Mouse (Mus musculus): ENCODE measurements around the gene Cd22. TPM values are rescaled to one million over a fixed set of nuclear protein-coding genes. Genes with fewer than 3 reads are reported as not detected.
A peak's percentile ranks its signal among the peaks of the same experiment; 100 is the strongest.

Gene Cd22
- total and polyA plus RNA-seq, 2 experiments from 2014 or later = not detected

DNA sequence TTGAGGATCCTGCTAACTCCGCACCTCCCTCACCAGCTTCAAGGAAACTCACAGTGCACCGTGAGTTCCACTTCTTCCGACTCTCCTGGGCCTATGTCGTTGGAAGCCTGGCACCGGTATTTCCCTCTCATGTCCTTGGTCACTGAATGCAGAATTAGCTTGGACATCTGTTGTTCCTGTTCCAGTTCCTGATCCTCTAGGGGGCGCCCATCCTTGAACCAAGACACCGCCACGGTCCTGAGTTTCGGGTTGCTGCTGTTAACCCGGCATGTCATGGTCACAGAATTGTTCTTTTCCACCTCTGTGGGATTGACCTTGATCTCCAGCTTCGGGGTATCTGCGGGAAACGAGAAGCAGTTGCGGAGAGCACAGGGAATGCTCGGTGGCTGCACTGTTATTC lies 7.1 kb downstream of the Cd22 start:
- H3K36me3 ChIP-seq (ENCODE audit: insufficient read depth) = no peaks in the 10 kb centered on the region
- no peak overlapping the region for H3K27ac ChIP-seq (ENCODE audit: low read depth, low read length)
- H3K4me3 ChIP-seq (ENCODE audit: low read depth, low read length) = no peak overlapping the region
- peak; percentile 68 for TF ChIP-seq CTCF (IDR thresholded peaks at IDR 0.05; ENCODE audit: low read depth)
- H3K4me1 ChIP-seq (ENCODE audit: insufficient read depth) = no peaks in the 10 kb centered on the region
- peak; percentile 48 for DNase-seq
- H3K4me2 ChIP-seq (ENCODE audit: low read depth) = no peak overlapping the region
- ATAC-seq = no peak
- no peaks in the 10 kb centered on the region for H3K9me3 ChIP-seq (ENCODE audit: low read length)
- H3K27me3 ChIP-seq (ENCODE audit: insufficient read depth, low read length) = no peaks in the 10 kb centered on the region
- WGBS = 24% methylated on average over 15 of the region's 15 CpGs
- no peak overlapping the region for H3K9ac ChIP-seq

GRCm38 (mm10) chr7:30863386-30863785 lies 16.8 kb downstream of the Cd22 start:
- Histone ChIP-seq H3K9ac (no peak overlapping the region), H3K27ac (ENCODE audit: low read depth, low read length) (no peak overlapping the region), H3K9me3 (ENCODE audit: low read length) (no peaks in the 10 kb centered on the region), H3K4me1 (ENCODE audit: insufficient read depth) (no peaks in the 10 kb centered on the region), H3K27me3 (ENCODE audit: insufficient read depth, low read length) (no peaks in the 10 kb centered on the region), H3K4me2 (ENCODE audit: low read depth) (no peak overlapping the region), H3K36me3 (ENCODE audit: insufficient read depth) (no peaks in the 10 kb centered on the region), H3K4me3 (ENCODE audit: low read depth, low read length) (no peak overlapping the region)
- no peak for TF ChIP-seq CTCF (IDR thresholded peaks at IDR 0.05; ENCODE audit: low read depth)
- DNase-seq (no peak), ATAC-seq (no peak)
- 74% methylated on average over 8 of the region's 8 CpGs for WGBS

- no peak for ATAC-seq
- Histone ChIP-seq H3K36me3 (ENCODE audit: insufficient read depth) (no peaks in the 10 kb centered on the region), H3K27me3 (ENCODE audit: insufficient read depth, low read length) (no peaks in the 10 kb centered on the region), H3K4me2 (ENCODE audit: low read depth) (no peak within 1 kb of the TSS), H3K4me1 (ENCODE audit: insufficient read depth) (no peaks in the 10 kb centered on the region), H3K9ac (no peak within 1 kb of the TSS), H3K27ac (ENCODE audit: low read depth, low read length) (no peak within 1 kb of the TSS), H3K9me3 (ENCODE audit: low read length) (no peaks in the 10 kb centered on the region), H3K4me3 (ENCODE audit: low read depth, low read length) (no peak within 1 kb of the TSS)
- WGBS = 87% methylated on average over 12 of the region's 12 CpGs
- DNase-seq = no peak
- TF ChIP-seq CTCF (IDR thresholded peaks at IDR 0.05; ENCODE audit: low read depth) = no peak
Observed at GRCm38 (mm10) chr7:30861464-30861863, 18.7 kb downstream of the Cd22 start, which contains the start of gene Ffar1. Gene Ffar1, minus strand, starts transcription at chr7:30861564.

GRCm38 (mm10) chr7:30859635-30860402 lies 20.3 kb downstream of the Cd22 start:
- WGBS = 8% methylated on average over 14 of the region's 16 CpGs

DNA sequence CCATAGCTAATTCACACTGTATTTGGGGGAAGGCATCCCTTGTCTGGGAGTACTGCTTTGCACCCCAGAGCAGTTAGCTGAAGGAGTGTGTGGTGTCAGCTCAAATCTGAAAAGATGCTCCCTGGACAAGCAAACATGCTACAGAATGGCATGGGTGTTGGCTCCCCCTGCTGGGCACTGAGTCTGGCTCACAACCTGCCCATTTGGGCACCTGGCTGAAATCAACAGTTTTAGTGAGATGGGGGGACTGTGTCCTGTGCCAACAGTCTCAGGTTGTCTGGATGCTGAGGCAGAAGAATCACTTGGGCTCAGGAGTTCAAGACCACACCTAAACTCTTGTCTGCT lies 20.9 kb downstream of the Cd22 start:
- H3K36me3 ChIP-seq (ENCODE audit: insufficient read depth) = no peaks in the 10 kb centered on the region
- peak; percentile 80 for TF ChIP-seq CTCF (IDR thresholded peaks at IDR 0.05; ENCODE audit: low read depth)
- H3K4me3 ChIP-seq (ENCODE audit: low read depth, low read length) = no peak overlapping the region
- H3K9ac ChIP-seq = no peak overlapping the region
- no peaks in the 10 kb centered on the region for H3K4me1 ChIP-seq (ENCODE audit: insufficient read depth)
- peak; percentile 79 for DNase-seq
- H3K27ac ChIP-seq (ENCODE audit: low read depth, low read length) = no peak overlapping the region
- H3K9me3 ChIP-seq (ENCODE audit: low read length) = no peaks in the 10 kb centered on the region
- ATAC-seq = peak; percentile 59
- H3K27me3 ChIP-seq (ENCODE audit: insufficient read depth, low read length) = no peaks in the 10 kb centered on the region
- 0 out of 2 replicates have a peak overlapping the region, but pooled peaks have one; percentile 44 for H3K4me2 ChIP-seq (ENCODE audit: low read depth)

More at GRCm38 (mm10) chr7:30859635-30860402, 20.3 kb downstream of the Cd22 start:
- H3K36me3 ChIP-seq (ENCODE audit: insufficient read depth) = no peaks in the 10 kb centered on the region
- H3K4me3 ChIP-seq (ENCODE audit: low read depth, low read length) = peak overlapping the region; percentile 30
- ATAC-seq (peak; percentile 80), DNase-seq (peak; percentile 90)
- no peaks in the 10 kb centered on the region for H3K27me3 ChIP-seq (ENCODE audit: insufficient read depth, low read length)
- H3K4me1 ChIP-seq (ENCODE audit: insufficient read depth) = no peaks in the 10 kb centered on the region
- TF ChIP-seq CTCF (IDR thresholded peaks at IDR 0.05; ENCODE audit: low read depth) = peak; percentile 89
- peak overlapping the region; percentile 44 for H3K4me2 ChIP-seq (ENCODE audit: low read depth)
- peak overlapping the region; percentile 33; the same call in 1 of the 2 replicates for H3K9ac ChIP-seq
- H3K9me3 ChIP-seq (ENCODE audit: low read length) = no peaks in the 10 kb centered on the region
- no peak overlapping the region for H3K27ac ChIP-seq (ENCODE audit: low read depth, low read length)

DNA sequence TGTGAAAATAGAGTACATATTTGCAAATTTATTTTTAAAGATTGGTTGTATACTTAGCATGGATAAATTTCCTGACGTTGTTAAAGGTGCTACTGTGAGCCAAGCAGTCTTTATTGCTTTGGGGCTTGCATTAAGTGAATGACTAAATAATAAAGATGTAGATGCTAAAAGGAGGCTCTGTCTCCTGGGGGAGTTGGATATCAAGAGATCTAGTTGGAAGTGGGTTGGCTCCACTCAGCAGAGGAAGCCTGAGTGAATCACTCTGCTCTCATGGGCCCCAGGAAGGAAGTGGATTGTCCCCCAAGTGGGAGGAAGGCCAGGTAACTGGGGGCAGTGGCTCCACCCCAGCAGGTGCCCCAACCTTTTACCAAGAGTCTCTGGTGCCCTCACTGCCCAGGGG lies 22.4 kb downstream of the Cd22 start:
- WGBS = 69% methylated on average over 1 of the region's 1 CpGs
- no peak overlapping the region for H3K4me2 ChIP-seq (ENCODE audit: low read depth)
- H3K4me3 ChIP-seq (ENCODE audit: low read depth, low read length) = no peak overlapping the region
- H3K4me1 ChIP-seq (ENCODE audit: insufficient read depth) = no peaks in the 10 kb centered on the region
- no peak for TF ChIP-seq CTCF (IDR thresholded peaks at IDR 0.05; ENCODE audit: low read depth)
- no peaks in the 10 kb centered on the region for H3K9me3 ChIP-seq (ENCODE audit: low read length)
- ATAC-seq = no peak
- no peak overlapping the region for H3K9ac ChIP-seq
- H3K36me3 ChIP-seq (ENCODE audit: insufficient read depth) = no peaks in the 10 kb centered on the region
- H3K27me3 ChIP-seq (ENCODE audit: insufficient read depth, low read length) = no peaks in the 10 kb centered on the region
- DNase-seq = no peak
- no peak overlapping the region for H3K27ac ChIP-seq (ENCODE audit: low read depth, low read length)

- DNase-seq (no peak), ATAC-seq (no peak)
- Histone ChIP-seq H3K27me3 (ENCODE audit: insufficient read depth, low read length) (no peaks in the 10 kb centered on the region), H3K9ac (no peak within 1 kb of the TSS), H3K4me2 (ENCODE audit: low read depth) (no peak within 1 kb of the TSS), H3K27ac (ENCODE audit: low read depth, low read length) (no peak within 1 kb of the TSS), H3K4me1 (ENCODE audit: insufficient read depth) (no peaks in the 10 kb centered on the region), H3K4me3 (ENCODE audit: low read depth, low read length) (no peak within 1 kb of the TSS), H3K36me3 (ENCODE audit: insufficient read depth) (no peaks in the 10 kb centered on the region), H3K9me3 (ENCODE audit: low read length) (no peaks in the 10 kb centered on the region)
- no peak for TF ChIP-seq CTCF (IDR thresholded peaks at IDR 0.05; ENCODE audit: low read depth)
- WGBS = 84% methylated on average over 6 of the region's 6 CpGs
Observed at GRCm38 (mm10) chr7:30856078-30856477, 24.1 kb downstream of the Cd22 start, which contains the start of gene Ffar3. Gene Ffar3, minus strand, starts transcription at chr7:30856178.
